Mouse (Mus musculus) liver, adult 2 months (tissue): ENCODE results near the gene Lars2. TPM values are rescaled to one million over a fixed set of nuclear protein-coding genes. Genes with fewer than 3 reads are reported as not detected.
A peak's percentile ranks its signal among the peaks of the same experiment; 100 is the strongest.
"Not testable (repeated sequence)": the region's sequence is repeated elsewhere in the genome, so short reads cannot be mapped to it uniquely, and the experiment has no call there.

Source experiments
- DNase-seq: peaks from one replicate; pipeline ENCODE4 v3.0.0-alpha.2; 2011; ENCODE audit warnings: low read depth, low spot score; ENCODE audit errors: extremely low read depth
- H3K27ac ChIP-seq: fragments of 200-500 bp; replicated peaks from 2 replicates; pipeline ENCODE4 v1.5.1; 2012; ENCODE audit warnings: low read depth, mild to moderate bottlenecking, control low read depth, inconsistent platforms, low read length; ENCODE audit not compliant: insufficient read depth
- H3K27me3 ChIP-seq: fragments of 200-500 bp; 2 replicates; pipeline ENCODE4 v1.6.1; 2012; ENCODE audit warnings: mild to moderate bottlenecking, moderate library complexity, low read length, inconsistent platforms; ENCODE audit not compliant: control insufficient read depth, insufficient read depth
- H3K36me3 ChIP-seq: fragments of 200-500 bp; 2 replicates; pipeline ENCODE4 v1.6.1; 2012; ENCODE audit warnings: low read length, inconsistent platforms; ENCODE audit not compliant: control insufficient read depth, insufficient read depth
- H3K4me1 ChIP-seq: fragments of 200-500 bp; 2 replicates; pipeline ENCODE4 v1.6.1; 2011; ENCODE audit warnings: low read length; ENCODE audit not compliant: control insufficient read depth, insufficient read depth
- H3K4me3 ChIP-seq: fragments of 200-500 bp; 2 replicates; pipeline ENCODE4 v1.5.1; 2011; ENCODE audit warnings: low read depth, mild to moderate bottlenecking, control low read depth, low read length, moderate library complexity; ENCODE audit not compliant: insufficient read depth
- H3K79me2 ChIP-seq: fragments of 200-500 bp; 2 replicates; pipeline ENCODE4 v1.6.1; 2012; ENCODE audit warnings: inconsistent platforms, mild to moderate bottlenecking, low read length, moderate library complexity; ENCODE audit not compliant: control insufficient read depth, insufficient read depth
- H3K9ac ChIP-seq: fragments of 200-500 bp; 2 replicates; pipeline ENCODE4 v1.6.1; 2012; ENCODE audit warnings: low read depth, mild to moderate bottlenecking, control low read depth, inconsistent platforms, low read length
- CTCF ChIP-seq: fragments of 200-500 bp; IDR thresholded peaks from 2 replicates; pipeline ENCODE4 v1.5.1; 2011; ENCODE audit warnings: low read depth, low read length, control low read depth
- POLR2A ChIP-seq: fragments of 200-500 bp; IDR thresholded peaks from 2 replicates; pipeline ENCODE4 v1.6.1; 2011; ENCODE audit warnings: low read length, control low read depth; ENCODE audit not compliant: insufficient read depth; ENCODE audit errors: extremely low read depth
- WGBS: fragments of 180-500 bp; shearing (Covaris S2); methylation state at CpG from one replicate; pipeline ENCODE4 v1.1.7; 2018; 5-methylcytosine and 5-hydroxymethylcytosine counted together
- polyA plus RNA-seq: library from polyadenylated mRNA; depleted of rRNA; stranded (reverse); fragments of >200 nt; gene quantifications from 2 replicates; pipeline ENCODE4 v1.2.3, GENCODE M21; 2012
- total RNA-seq: library from RNA; depleted of rRNA; stranded (reverse); fragments of >200 nt; gene quantifications from 2 replicates; pipeline ENCODE4 v1.2.3, GENCODE M21; 2014

The Lars2 gene
- total and polyA plus RNA-seq, 2 experiments, result 24.1 to 482 TPM

- H3K4me1 ChIP-seq, result no peaks in the 10 kb centered on the region
- no peak for DNase-seq
- H3K27me3 ChIP-seq, result no peaks in the 10 kb centered on the region
- no peak for TF ChIP-seq POLR2A
- no peak for TF ChIP-seq CTCF
- WGBS, result 68% methylated on average over 5 of the region's 5 CpGs
- H3K36me3 ChIP-seq, result no peaks in the 10 kb centered on the region
- no peak overlapping the region for H3K4me3 ChIP-seq
- no peak overlapping the region for H3K27ac ChIP-seq
- no peaks in the 10 kb centered on the region for H3K79me2 ChIP-seq
- no peak overlapping the region for H3K9ac ChIP-seq
Observed at GRCm38 (mm10) chr9:123335044-123335670, 31.6 kb upstream of the Lars2 start.

DNA sequence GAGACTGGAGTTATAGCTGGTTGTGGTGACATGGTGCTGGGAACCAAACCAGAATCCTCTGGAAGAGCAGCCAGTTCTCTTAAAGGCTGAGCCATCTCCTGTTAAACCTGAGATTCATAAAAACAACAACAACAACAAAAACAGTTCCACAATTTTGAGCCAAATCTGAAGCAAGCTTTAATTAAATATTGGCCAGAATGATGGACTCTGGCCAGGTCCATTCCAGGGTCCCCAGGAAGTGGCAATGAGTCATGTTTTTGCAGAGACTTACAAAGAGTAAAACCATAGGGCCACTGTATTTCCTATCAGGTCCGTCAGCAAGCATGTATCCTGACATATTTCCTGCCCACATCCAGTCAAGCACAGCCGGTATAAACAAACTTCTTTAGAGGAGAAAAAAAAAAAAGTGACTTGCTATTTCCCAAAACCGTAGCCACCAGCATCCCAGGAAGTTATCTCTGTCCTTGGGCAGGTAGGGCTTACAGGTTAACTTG lies 27.0 kb upstream of the Lars2 start:
- Histone ChIP-seq H3K79me2 (no peaks in the 10 kb centered on the region), H3K4me3 (no peak overlapping the region), H3K36me3 (no peaks in the 10 kb centered on the region), H3K27me3 (peaks cover 3% of the 10 kb centered on the region; the same call in 1 of the 2 replicates), H3K9ac (no peak overlapping the region), H3K4me1 (no peaks in the 10 kb centered on the region), H3K27ac (no peak overlapping the region)
- DNase-seq, result no peak
- TF ChIP-seq CTCF, result no peak
- no peak for TF ChIP-seq POLR2A
- 57% methylated on average over 3 of the region's 3 CpGs for WGBS

DNA sequence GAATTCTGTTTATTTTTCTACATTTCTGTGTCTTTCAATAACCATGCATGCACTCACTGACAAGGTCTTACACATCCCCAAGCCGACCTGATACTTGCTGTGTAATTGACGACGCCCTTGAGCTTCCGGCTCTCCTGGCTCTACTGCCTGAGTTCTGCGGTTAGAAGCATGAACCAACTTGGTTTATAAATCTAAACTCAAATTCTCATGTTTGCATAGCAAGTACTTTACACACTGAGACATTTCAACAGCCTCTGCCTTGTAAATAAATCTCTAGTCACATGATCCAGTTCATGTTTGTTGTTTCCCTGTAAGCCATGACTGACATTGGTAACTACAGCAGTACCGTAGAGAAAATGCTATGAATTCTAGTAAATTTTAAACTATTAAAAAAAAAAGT lies 25.5 kb upstream of the Lars2 start:
- DNase-seq, result peak; percentile 57

DNA sequence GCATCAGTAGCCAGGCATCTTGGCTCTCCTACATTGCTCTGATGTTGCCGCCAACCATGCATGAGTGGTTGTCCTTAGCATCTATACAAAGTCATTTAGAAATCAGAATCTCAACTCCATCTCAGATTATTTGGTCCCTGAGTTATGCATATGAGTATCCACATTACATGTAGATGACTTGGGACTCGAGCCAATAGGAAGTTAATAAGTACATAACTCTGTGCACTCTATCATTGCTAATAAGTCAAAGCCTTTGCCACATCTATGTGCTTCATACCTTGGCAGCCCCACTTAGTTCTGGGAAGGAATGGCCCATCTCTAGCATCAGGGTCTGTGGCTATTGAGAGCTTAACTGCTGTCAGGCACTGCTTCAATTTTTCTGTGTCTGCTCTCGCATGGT lies 23.7 kb upstream of the Lars2 start:
- Histone ChIP-seq H3K27ac (no peak overlapping the region), H3K4me1 (no peaks in the 10 kb centered on the region), H3K36me3 (no peaks in the 10 kb centered on the region), H3K79me2 (no peaks in the 10 kb centered on the region), H3K9ac (no peak overlapping the region), H3K4me3 (no peak overlapping the region), H3K27me3 (peaks cover 3% of the 10 kb centered on the region; the same call in 1 of the 2 replicates)
- 77% methylated on average over 3 of the region's 3 CpGs for WGBS
- DNase-seq, result no peak
- TF ChIP-seq POLR2A (no peak), CTCF (no peak)

More for the DNA sequence above, 25.5 kb upstream of the Lars2 start:
- Histone ChIP-seq H3K27ac (no peak overlapping the region), H3K36me3 (no peaks in the 10 kb centered on the region), H3K4me1 (no peaks in the 10 kb centered on the region), H3K79me2 (no peaks in the 10 kb centered on the region), H3K4me3 (no peak overlapping the region), H3K27me3 (peaks cover 3% of the 10 kb centered on the region; the same call in 1 of the 2 replicates), H3K9ac (no peak overlapping the region)
- TF ChIP-seq CTCF (no peak), POLR2A (no peak)
- 29% methylated on average over 6 of the region's 6 CpGs for WGBS

DNA sequence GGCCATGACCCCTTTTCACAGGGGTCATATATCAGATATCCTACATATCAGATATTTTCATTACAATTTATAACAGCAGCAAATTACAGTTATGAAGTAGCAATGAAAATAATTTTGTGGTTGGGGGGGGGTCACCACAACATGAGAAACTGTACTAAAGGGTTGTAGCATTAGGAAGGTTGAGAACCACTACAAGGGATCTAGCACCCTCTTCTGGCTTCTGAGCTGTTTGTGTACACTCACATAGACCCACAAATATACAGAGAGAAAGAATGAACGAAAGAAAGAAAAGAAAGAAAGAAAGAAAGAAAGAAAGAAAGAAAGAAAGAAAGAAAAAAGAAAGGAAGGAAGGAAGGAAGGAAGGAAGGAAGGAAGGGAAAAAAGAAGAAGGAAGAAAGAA lies 17.4 kb upstream of the Lars2 start:
- H3K4me3 ChIP-seq, H3K4me1 ChIP-seq, H3K9ac ChIP-seq, H3K27ac ChIP-seq, H3K36me3 ChIP-seq, DNase-seq, H3K27me3 ChIP-seq, H3K79me2 ChIP-seq: not testable (repeated sequence)
- WGBS, result 92% methylated on average over 1 of the region's 1 CpGs

DNA sequence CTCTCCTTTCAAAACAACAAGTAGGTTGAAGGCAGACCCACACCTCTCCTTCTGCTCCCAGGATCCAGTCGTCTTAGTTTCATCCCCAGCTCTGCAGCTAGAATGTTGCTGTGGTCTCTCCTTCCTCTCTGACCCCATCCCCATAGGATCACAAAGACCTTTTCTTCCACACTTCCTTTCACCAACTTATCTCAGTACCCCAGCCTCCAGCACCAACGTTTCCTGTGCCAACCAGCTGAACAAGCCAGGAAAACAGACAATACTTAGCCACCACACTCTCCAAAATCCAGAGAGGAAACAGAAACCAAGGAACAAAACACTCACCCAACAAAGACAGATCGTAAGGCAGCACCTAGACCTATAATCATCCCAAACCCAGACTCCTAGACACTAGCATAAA lies 6.7 kb upstream of the Lars2 start:
- Histone ChIP-seq H3K9ac (no peak overlapping the region), H3K27me3 (no peaks in the 10 kb centered on the region), H3K4me3 (no peak overlapping the region), H3K27ac (no peak overlapping the region), H3K36me3 (no peaks in the 10 kb centered on the region), H3K4me1 (no peaks in the 10 kb centered on the region), H3K79me2 (no peaks in the 10 kb centered on the region)
- DNase-seq, result no peak
- no peak for TF ChIP-seq CTCF
- no peak for TF ChIP-seq POLR2A
- WGBS, result 67% methylated on average over 3 of the region's 3 CpGs
